Comparison of ENCODE assay signal across 26 mouse cellular contexts in genomic region chr13:3343611-3344010, GRCm38 (mm10).
"Had no signal": no experiment of that assay in that cellular context is flagged by ENCODE, and none has a peak within 500 bp of the region (broad histone marks: within the 10 kb centered on the region; RNA-seq: fewer than 3 reads in every experiment).

No protein-coding gene starts in this region.

- DNase-seq: kidney, adult 11 months; kidney, adult 8-10 months; kidney, postnatal 10 days; kidney, postnatal 36 days; layer of hippocampus, postnatal 36 days; liver; lung, adult 18-20 months; lung, postnatal 10 days; lung, postnatal 36 days; retina, postnatal 1 day; right cerebral cortex, postnatal 14 days; right cerebral cortex, postnatal 4 days; thymus, postnatal 36 days had no signal

- H3K27ac ChIP-seq: kidney, embryonic 15.5 days; limb, embryonic 10.5 days; limb, embryonic 13.5 days; liver, embryonic 12.5 days; liver, embryonic 15.5 days; lung, embryonic 15.5 days; midbrain, embryonic 10.5 days; midbrain, embryonic 13.5 days; neural tube, embryonic 13.5 days; stomach, postnatal 0 days had no signal

- H3K4me1 ChIP-seq: kidney, embryonic 15.5 days; limb, embryonic 10.5 days; limb, embryonic 13.5 days; liver, embryonic 12.5 days; liver, embryonic 15.5 days; lung, embryonic 15.5 days; megakaryocyte, embryonic 14.5 days; midbrain, embryonic 10.5 days; midbrain, embryonic 13.5 days; neural tube, embryonic 13.5 days had no signal

- H3K27me3 ChIP-seq: kidney, embryonic 15.5 days; limb, embryonic 13.5 days; liver, embryonic 12.5 days; liver, embryonic 15.5 days; lung, embryonic 15.5 days; midbrain, embryonic 13.5 days; neural tube, embryonic 13.5 days had no signal

- H3K9me3 ChIP-seq: liver, embryonic 15.5 days; lung, embryonic 15.5 days had no signal

- H3K9ac ChIP-seq: kidney, embryonic 15.5 days; limb, embryonic 13.5 days; liver, embryonic 12.5 days; liver, embryonic 15.5 days; lung, embryonic 15.5 days; midbrain, embryonic 13.5 days; neural tube, embryonic 13.5 days had no signal

- ATAC-seq: liver, embryonic 12.5 days; midbrain, embryonic 13.5 days; midbrain, embryonic 16.5 days had no signal

- H3K4me3 ChIP-seq: kidney, embryonic 15.5 days; limb, embryonic 10.5 days; limb, embryonic 13.5 days; liver, embryonic 12.5 days; liver, embryonic 15.5 days; lung, embryonic 15.5 days; megakaryocyte, embryonic 14.5 days; midbrain, embryonic 10.5 days; midbrain, embryonic 13.5 days; myocyte; neural tube, embryonic 13.5 days had no signal

- H3K36me3 ChIP-seq: kidney, embryonic 15.5 days; limb, embryonic 10.5 days; limb, embryonic 13.5 days; liver, embryonic 12.5 days; liver, embryonic 15.5 days; lung, embryonic 15.5 days; midbrain, embryonic 10.5 days; midbrain, embryonic 13.5 days; neural tube, embryonic 13.5 days had no signal

- H3K4me2 ChIP-seq: kidney, embryonic 15.5 days; limb, embryonic 13.5 days; liver, embryonic 12.5 days; liver, embryonic 15.5 days; lung, embryonic 15.5 days; midbrain, embryonic 13.5 days; neural tube, embryonic 13.5 days had no signal
